Mouse (Mus musculus) retina, postnatal 7 days (tissue): ENCODE measurements around the gene Paqr6.
A peak's percentile ranks its signal among the peaks of the same experiment; 100 is the strongest.
"Not testable (repeated sequence)": the region's sequence is repeated elsewhere in the genome, so short reads cannot be mapped to it uniquely, and the experiment has no call there.

Source experiments
- DNase-seq: peaks from one replicate; pipeline ENCODE4 v3.0.0-alpha.2; 2012; ENCODE audit warnings: low read depth, low spot score

Gene Paqr6

DNA sequence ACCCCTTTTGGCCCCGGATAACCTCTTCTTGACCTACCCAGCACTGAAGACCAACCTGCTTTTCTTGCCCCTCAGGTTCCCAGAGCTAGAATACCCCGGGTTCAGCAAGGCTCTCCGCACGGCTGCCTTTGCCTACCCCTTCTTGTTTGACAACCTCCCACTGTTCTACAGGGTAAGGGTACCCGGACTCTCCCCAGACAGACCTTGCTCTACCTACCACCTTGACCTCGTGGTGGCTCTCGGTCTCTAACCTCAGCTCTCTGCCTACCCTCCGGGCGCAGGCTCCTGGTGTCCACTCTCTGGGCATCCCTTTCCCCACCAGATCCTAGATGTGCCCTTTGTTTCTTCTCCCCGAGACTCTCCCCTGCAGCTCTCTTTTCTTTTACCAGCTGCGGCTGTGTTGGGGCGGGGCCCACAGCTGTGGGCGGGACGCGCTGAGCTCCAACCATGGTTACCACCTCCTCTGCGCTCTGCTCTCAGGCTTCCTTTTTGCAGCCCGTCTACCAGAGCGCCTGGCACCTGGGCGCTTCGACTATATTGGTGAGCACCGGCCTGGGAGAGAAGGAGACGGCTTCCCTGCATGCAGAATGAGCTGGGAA is 2.5 kb downstream of the Paqr6 start:
- not testable (repeated sequence) for DNase-seq

DNA sequence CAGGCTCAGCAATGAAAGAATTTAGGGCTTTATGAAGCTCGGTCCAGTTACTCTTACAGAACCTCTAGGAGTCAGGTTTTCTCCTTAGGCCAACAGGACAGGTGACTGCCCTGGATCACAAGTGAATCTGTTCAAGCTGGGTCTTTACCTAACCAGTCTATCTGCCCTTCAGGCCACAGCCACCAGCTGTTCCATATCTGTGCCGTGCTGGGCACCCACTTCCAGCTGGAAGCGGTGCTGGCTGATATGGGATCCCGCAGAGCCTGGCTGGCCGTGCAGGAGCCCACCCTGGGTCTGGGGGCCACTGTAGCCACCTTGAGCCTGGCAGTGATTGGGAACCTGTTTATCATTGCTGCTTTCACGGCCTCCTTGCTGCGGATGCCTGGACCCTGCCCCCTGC is 3.1 kb downstream of the Paqr6 start:
- not testable (repeated sequence) for DNase-seq

DNA sequence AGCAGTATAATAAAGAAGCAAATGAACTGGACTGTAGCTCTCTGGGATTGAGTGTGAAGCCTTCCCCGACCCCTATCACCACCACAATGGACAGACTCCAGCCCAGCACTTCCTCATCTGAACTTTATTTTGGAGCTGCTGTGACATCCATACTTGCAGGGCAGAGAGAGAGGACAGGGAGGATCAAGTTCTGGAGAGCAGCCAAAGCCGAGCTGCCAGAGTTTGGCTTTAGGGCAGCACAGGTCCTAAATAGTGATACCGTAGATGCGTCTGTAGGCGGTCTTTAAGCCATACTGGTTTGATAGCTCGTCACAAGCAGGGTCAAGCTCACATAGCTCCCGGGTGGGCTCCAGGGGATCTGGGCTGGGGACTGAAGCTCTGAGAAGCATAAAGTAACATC is 4.1 kb downstream of the Paqr6 start:
- not testable (repeated sequence) for DNase-seq

DNA sequence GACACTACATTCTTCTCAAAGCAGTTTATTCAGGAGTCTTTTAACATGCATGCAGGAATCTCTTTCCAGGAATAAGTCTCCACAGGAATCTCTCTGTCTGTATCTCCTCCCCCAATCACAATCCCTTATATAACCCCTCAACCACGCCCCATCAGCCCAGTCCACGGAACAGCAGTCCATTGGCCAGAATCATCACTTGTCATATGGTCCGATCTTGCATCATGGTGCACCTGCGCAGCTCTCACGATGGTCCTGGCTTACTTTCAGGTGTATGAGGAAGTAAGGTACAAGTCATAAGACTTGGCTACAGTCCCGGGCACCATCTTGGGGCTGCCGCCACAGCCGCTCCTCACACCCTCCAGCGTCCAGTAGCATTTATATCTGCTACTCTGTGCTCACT is 8.3 kb downstream of the Paqr6 start, which contains the start of gene Bglap3:
Gene Bglap3 (minus strand): TSS at position 101 of the 400 bp plus-strand sequence.
- not testable (repeated sequence) for DNase-seq

DNA sequence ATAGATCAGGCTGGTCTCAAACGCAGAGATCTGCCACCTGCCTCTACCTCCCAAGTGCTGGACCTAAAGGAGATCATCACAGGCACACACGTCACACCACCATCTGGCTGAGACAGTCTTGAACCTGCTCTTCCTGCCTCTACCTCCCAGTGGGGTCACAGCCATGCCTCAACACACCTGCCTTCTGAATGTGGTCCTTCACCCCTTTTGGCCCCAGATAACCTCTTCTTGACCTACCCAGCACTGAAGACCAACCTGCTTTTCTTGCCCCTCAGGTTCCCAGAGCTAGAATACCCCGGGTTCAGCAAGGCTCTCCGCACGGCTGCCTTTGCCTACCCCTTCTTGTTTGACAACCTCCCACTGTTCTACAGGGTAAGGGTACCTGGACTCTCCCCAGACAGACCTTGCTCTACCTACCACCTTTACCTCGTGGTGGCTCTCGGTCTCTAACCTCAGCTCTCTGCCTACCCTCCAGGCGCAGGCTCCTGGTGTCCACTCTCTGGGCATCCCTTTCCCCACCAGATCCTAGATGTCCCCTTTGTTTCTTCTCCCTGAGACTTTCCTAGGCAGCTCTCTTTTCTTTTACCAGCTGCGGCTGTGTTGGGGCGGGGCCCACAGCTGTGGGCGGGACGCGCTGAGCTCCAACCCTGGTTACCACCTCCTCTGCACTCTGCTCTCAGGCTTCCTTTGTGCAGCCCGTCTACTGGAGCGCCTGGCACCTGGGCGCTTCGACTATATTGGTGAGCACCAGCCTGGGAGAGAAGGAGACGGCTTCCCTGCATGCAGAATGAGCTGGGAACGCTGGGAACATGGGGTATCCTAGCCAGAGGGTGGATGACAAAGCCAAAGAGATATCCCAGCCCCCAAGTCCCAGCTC is 11.6 kb downstream of the Paqr6 start:
- DNase-seq, result not testable (repeated sequence)

DNA sequence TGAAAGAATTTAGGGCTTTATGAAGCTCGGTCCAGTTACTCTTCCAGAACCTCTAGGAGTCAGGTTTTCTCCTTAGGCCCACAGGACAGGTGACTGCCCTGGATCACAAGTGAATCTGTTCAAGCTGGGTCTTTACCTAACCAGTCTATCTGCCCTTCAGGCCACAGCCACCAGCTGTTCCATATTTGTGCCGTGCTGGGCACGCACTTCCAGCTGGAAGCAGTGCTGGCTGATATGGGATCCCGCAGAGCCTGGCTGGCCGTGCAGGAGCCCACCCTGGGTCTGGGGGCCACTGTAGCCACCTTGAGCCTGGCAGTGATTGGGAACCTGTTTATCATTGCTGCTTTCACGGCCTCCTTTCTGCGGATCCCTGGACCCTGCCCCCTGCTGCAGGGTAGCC is 12.3 kb downstream of the Paqr6 start:
- not testable (repeated sequence) for DNase-seq

DNA sequence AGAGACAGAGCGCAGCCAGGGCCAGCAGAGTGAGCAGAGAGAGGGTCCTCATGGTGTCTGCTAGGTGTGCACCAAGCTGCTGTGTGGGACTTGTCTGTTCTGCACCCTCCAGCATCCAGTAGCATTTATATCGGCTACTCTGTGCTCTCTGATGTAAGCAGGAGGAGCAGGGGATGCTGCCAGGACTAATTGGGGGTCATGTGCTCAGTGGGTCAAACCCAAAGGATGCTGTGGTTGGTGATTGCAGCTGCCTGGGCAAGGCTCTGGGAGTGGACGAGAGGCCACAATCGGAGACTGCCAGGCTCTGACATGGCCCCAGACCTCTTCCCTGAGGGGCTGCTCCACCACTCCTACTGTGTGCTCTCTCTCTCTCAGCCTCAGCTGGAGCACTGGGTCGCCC is 14.2 kb downstream of the Paqr6 start, which contains the start of gene Bglap2:
Gene Bglap2 (minus strand): TSS at position 101 of the 400 bp plus-strand sequence.
- not testable (repeated sequence) for DNase-seq

DNA sequence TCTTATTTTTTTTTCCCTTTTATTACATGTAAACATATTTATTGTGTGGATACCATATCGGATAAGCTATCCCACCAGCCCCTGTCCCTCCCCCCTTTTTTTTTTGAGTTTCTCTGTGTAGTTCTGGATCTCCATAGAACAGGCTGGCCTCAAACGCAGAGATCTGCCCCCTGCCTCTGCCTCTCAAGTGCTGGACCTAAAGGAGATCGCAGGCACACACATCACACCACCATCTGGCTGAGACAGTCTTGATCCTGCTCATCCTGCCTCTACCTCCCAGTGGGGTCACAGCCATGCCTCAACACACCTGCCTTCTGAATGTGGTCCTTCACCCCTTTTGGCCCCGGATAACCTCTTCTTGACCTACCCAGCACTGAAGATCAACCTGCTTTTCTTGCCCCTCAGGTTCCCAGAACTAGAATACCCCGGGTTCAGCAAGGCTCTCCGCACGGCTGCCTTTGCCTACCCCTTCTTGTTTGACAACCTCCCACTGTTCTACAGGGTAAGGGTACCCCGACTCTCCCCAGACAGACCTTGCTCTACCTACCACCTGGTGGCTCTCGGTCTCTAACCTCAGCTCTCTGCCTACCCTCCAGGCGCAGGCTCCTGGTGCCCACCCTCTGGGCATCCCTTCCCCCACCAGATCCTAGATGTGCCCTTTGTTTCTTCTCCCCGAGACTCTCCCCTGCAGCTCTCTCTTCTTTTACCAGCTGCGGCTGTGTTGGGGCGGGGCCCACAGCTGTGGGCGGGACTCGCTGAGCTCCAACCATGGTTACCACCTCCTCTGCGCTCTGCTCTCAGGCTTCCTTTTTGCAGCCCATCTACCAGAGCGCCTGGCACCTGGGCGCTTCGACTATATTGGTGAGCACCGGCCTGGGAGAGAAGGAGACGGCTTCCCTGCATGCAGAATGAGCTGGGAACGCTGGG is 17.3 kb downstream of the Paqr6 start:
- not testable (repeated sequence) for DNase-seq

DNA sequence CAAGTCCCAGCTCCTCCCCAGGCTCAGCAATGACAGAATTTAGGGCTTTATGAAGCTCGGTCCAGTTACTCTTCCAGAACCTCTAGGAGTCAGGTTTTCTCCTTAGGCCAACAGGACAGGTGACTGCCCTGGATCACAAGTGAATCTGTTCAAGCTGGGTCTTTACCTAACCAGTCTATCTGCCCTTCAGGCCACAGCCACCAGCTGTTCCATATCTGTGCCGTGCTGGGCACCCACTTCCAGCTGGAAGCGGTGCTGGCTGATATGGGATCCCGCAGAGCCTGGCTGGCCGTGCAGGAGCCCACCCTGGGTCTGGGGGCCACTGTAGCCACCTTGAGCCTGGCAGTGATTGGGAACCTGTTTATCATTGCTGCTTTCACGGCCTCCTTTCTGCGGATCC is 18.0 kb downstream of the Paqr6 start:
- DNase-seq, result not testable (repeated sequence)

DNA sequence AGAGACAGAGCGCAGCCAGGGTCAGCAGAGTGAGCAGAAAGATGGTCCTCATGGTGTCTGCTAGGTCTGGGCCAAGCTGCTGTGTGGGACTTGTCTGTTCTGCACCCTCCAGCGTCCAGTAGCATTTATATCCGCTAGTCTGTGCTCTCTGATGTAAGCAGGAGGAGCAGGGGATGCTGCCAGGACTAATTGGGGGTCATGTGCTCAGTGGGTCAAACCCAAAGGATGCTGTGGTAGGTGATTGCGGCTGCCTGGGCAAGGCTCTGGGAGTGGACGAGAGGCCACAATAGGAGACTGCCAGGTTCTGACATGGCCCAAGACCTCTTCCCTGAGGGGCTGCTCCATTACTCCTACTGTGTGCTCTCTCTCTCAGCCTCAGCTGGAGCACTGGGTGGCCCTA is 20.0 kb downstream of the Paqr6 start, which contains the start of gene Bglap:
Gene Bglap (minus strand): TSS at position 101 of the 400 bp plus-strand sequence.
- DNase-seq, result no peak

DNA sequence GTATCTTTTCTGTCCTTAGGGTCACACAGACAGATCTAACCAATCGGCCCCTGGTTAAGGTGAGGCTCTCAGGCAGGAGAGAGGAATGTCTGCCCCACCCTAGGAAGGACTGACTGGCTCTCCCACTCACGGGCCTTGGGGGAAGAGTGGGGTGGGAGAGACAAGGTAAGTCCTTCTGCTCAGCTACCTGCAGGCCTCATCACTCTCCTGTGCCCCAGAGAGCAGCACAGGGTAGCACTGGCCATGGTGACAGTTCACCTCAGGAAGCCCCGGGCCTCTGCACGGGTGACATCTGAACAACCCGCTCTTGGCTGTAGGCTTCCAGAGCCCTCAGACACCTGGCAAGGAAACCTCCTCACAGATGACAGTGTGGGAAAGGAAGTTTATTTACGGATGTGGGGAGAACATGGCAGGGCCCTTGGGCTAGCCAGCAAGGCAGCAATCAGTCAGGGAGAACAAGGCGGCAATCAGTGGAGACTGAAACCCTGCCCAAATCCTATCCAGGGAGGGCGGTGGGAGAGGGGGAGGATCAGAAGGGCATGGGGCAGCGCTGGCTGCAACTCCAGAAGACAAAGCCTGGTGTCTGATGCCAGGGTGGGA is 29.5 kb downstream of the Paqr6 start:
- no peak for DNase-seq

DNA sequence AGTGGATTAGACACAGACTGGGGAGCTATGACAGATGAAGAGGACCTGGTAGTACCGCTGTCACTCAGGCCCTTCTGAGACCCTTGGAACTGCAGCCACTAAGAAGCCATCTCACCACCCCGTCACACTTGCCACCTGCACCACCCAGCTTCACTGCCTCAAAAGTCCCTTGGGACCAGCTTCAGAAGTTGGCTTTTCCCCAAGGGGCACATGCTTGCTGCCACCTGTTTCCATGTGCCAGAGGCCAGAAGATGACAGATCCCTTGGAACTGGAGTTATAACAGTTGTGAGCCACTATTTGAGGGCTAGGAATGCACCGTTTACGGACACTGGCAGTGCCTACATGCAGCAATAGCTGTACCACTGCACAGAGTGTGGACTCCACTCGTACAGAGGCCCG is 30.9 kb downstream of the Paqr6 start:
- DNase-seq, result no peak

DNA sequence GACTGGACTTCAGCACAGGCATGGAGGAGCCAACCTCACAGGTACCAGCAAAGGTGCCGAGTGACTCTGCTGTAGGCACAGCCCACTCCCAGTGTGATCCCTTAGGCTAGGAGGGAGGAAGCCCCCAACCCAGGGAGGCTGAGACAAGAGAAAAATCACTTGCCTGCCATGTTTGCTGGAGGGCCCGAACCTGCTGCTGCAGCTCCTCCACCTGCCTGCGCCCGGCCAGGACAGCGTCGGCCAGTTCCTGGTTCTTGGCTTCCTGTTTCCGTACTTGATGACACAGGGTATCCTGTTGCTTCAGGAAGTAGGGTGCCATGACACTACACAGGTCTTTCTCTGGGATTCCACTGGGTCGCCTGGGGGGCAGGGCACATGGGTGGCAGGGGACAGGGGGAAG is 31.4 kb downstream of the Paqr6 start:
- no peak for DNase-seq

DNA sequence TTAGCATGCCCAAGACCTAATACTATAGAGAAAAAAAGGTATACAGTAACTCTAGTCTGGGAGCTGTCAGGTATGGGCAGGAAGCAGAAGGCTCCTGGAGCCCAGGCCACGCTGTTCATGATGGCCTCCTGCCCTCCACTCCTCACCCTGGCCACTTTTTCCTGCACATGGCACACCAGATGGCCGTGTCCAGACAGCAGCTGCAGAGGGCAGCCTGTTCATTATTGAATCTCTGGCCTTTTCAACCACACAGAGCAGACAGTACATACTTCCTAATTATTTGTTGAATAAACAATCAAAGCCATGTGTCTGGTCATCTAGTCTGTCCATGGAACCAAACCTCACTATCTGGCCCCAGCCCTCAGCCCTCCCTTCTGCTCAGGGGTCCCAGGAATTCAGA is 34.3 kb downstream of the Paqr6 start:
- no peak for DNase-seq

DNA sequence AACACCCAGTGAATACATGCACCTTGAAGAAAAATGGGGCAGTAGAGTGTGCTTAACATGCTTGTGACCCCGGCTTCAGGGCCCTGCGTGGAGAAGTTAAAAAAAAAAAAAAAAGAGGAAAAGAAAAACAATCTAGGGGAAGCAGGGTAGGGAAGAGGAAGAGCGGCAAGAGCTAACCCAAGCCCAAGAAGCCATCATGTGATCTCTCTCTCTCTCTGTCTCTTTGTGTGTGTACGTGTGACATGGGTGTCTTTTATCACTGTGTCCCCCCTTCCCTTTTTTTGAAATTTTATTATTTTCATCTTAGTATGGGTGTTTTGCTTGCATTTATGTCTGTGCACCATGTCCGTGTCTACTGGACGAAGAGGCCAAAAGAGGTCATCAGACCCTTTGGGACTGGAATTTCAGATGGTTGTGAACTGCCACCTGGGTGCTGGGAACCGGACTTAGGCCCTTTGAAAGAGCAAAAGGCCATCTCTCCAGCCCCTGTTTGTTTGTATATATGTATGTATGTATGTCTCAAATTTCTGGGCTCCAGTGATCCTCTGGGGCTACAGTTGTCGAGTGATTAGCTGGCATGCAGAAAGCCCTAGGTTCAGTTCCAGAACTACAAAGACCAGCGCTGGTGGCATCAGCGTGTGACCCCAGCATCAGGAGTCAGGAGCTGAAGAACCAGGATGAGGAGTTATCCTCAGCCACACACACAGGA is 39.3 kb downstream of the Paqr6 start:
- DNase-seq, result no peak

DNA sequence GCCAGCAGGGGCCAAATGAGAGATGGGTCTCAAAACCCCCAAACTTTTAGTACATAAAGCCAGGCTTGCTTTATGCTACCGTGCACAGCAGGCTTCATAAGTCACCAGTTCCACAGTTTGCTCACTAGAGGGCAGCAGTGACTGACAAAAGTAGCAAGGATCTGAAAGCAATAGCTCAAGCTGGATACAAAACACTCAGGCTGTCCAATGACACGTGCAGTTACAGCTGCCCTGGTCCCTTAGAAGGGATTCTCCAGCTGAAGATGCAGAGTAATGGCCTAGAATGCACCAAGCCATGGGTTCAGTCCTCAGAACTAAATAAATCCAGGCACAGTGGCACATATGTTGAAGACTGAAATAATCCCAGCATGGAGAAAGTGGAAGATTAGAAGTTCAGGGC is 42.7 kb downstream of the Paqr6 start:
- DNase-seq, result peak; percentile 81

DNA sequence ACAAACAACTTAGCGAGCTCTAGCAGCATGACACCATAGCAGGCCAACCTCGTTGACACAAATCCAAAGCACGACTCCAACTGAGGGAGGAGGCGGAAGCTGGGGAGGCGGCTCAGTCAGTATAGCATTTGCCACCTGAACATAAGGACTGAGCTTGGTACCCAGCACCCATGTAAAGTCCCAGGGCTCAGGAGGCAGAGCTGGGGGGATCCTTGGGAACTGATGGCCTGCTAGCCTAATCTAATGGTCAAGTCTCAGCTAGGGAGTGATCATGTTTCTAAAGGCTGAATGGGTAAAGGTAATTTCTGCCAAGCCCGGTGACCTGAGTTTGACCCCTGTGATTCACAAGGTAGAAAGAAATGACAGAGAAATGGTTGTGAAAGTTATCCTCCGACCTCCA is 43.1 kb downstream of the Paqr6 start:
- no peak for DNase-seq

DNA sequence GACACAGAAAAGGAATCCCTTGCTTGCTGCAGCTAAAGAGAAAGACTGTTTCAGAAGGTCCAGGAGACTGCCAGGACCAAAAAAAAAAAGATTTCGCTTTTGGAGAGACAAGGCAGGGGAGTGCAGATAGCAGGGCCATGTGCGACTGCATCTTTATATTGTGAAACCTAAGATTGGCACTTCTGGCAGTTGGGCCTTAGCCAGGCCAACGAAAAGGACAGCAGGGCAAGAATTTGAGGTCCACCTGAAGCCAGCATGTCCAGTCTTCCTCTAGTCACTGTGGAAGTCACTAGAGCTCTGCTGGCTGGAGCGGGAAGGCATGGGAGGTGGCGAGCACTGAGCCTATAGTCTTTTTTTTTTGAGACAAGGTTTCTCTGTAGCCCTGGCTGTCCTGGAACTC is 44.6 kb downstream of the Paqr6 start:
- no peak for DNase-seq

DNA sequence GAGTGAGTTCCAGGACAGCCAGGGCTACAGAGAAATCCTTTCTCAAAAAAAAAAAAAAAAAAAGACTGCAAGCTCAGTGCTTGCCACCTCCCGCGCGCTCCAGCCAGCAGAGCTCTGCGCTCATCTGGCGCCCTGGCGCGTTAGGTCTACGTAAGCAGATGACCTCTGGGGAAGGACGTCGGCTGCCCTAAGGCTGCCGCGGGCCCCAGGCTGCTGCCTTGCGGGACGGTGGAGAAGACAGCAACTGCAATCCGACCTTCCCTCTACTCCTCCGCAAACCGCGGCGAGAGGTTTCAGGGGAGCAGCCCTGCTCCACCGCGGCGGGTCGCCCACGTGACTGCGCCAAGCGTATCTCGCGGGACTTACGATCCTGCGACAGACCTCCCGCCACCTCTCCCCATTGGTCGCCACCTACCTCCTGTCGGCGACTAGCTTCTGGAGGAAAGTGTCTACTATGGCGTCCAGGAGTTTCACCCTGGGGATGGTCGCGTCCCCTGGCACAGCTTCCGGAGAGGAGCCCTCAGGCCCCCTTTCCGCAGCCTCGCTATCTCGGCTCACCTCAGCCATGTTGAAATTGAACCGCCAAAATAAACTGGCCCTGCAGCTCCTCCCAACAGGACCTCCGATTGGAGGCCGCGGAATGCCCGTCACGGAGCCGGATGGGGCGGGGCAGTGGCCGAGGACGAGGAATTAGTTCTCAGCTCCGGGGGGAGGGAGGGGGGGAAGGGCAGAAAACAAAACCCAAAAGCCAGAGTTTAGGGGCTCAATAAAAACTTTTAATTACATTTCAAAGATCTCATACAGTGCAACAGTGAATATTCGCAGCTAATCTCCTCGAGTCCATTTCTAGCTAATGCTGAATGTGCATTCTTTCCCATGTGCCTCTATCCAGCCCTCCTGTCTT is 45.6 kb downstream of the Paqr6 start, which contains the start of gene Pmf1:
Gene Pmf1 (minus strand): TSS at position 591 of the 904 bp plus-strand sequence.
- DNase-seq, result peak; percentile 76

DNA sequence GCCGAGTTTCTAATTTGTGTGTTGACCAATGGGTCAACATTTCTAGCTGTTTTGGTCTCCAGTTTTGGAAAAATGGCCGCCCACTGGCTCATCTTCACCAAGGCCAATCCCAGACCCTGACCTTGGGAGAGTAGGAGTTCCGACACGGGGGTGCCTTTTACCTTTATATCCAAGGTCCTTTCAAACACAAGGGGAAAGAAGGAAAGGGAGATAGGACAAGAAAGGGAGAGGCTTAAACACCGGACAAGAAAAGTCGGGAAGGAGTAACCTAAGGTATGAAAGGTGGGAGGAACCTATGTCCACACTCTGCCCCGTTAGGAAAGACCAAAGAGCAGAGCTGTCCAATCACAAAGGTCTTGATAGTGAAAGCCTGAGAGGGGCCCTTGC is 46.3 kb downstream of the Paqr6 start:
- no peak for DNase-seq
